Mouse (Mus musculus): ENCODE data around the gene Gpr152.

The Gpr152 gene

GRCm38 (mm10) chr19:4112063-4112960 is 27.3 kb upstream of the Gpr152 start:
- no peak for DNase-seq (ENCODE audit: low read depth)

DNA sequence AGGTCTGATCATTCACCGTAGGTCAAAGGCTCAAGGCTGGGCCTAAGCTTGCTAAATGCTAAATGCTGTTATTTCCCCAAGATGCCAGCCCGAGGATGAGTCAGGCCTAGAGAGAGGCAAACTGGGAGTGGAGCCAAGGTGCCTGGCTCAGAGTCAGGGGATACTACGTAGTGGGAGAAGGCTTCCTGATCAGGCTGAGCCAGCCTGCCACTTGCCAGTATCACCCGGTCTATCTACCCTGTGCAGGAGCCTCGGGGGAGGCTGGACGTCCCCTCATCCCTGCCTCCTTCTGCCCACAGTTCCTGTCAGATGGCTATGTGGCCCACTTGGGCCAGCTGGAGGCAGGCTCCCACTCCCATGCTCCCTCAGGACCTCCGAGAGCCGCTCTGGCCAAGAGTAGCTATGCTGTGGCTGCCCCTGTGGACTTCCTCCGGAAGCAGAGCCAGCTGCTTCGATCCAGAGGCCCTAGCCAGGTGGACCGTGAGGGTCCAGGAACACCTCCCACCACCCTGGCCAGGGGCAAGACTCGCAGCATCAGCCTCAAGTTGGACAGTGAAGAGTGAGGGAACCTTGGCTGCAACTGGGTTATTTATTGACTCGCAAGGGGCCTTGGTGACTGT is 26.3 kb upstream of the Gpr152 start:
- no peak for DNase-seq (ENCODE audit: low read depth)

- DNase-seq (ENCODE audit: low read depth), result peak; percentile 77
Measured at GRCm38 (mm10) chr19:4113806-4114230, 25.8 kb upstream of the Gpr152 start.

GRCm38 (mm10) chr19:4114551-4114950 is 25.0 kb upstream of the Gpr152 start:
- peak; percentile 30 for DNase-seq (ENCODE audit: low read depth)

GRCm38 (mm10) chr19:4115144-4115543 is 24.4 kb upstream of the Gpr152 start:
- peak; percentile 21 for DNase-seq (ENCODE audit: low read depth)

GRCm38 (mm10) chr19:4115816-4116215 is 23.8 kb upstream of the Gpr152 start:
- peak; percentile 25 for DNase-seq (ENCODE audit: low read depth)

DNA sequence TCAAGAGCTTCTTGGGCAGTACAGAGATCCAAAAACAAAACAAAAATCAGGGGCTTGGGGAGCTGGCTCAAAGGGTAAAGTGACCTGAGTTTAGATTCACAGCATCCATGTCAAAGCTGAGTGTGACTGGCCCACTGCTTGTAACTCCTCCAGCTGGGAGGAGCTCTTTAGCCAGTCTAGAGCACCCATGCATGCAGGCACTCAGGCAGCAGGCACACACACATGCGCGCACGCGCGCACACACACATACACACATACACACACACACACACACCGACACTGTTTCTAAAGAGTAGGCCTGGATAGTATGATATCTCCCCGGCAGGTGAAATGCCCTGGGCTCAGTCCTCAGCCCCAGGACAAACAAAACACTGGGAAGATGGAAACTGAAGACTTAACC is 22.6 kb upstream of the Gpr152 start:
- peak; percentile 61 for DNase-seq (ENCODE audit: low read depth)

DNA sequence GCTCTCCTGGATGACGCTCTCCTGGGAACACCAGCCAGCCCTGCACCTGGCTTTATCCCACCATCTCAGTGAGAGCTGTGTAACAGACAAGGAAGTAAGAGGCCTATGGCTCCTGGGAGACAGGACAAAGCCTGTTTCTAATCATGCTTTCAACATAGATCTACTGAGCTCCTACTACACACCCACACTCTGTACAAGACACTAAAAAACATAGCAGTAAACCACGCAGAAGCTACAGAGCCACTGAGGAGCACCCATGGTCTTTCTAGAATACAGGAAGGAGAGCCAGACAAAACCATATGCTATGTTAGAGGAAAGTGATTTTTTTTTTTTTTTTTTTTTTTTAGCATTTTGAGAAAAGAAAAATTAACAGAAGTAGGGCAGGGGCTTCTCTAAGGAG is 21.2 kb upstream of the Gpr152 start:
- peak; percentile 42 for DNase-seq (ENCODE audit: low read depth)

GRCm38 (mm10) chr19:4119716-4120487 is 19.7 kb upstream of the Gpr152 start:
- peak; percentile 93 for DNase-seq (ENCODE audit: low read depth)

GRCm38 (mm10) chr19:4120496-4120895 is 19.1 kb upstream of the Gpr152 start:
- DNase-seq (ENCODE audit: low read depth), result no peak

GRCm38 (mm10) chr19:4121097-4121805 is 18.3 kb upstream of the Gpr152 start:
- peak; percentile 100 for DNase-seq (ENCODE audit: low read depth)

GRCm38 (mm10) chr19:4121896-4122295 is 17.7 kb upstream of the Gpr152 start:
- DNase-seq (ENCODE audit: low read depth), result peak; percentile 47

- peak; percentile 40 for DNase-seq (ENCODE audit: low read depth)
Measured at GRCm38 (mm10) chr19:4122411-4123370, 16.9 kb upstream of the Gpr152 start.

DNA sequence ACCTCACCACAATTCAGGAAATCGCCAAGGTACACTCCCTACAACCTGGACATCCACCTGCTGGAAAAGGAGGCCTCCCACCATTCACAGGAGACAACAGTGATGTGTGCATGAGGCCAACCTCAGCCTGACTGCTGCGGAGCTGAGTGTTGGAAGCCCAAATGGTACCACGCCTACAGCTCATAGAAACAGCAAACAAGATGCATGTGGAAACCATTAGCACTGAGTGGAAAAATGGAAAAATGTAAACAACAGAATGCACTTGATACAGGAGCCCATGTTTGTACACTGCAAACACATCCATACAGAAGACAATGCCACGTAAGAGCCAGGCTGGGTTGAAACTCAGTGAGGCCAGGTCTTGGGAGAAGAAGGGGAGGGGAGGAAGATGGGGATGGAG is 15.2 kb upstream of the Gpr152 start:
- DNase-seq (ENCODE audit: low read depth), result no peak

- peak; percentile 64 for DNase-seq (ENCODE audit: low read depth)
Measured at GRCm38 (mm10) chr19:4125268-4125667, 14.3 kb upstream of the Gpr152 start.

GRCm38 (mm10) chr19:4125741-4126696 is 13.6 kb upstream of the Gpr152 start, which contains the start of gene Aip:
Gene Aip, minus strand, starts transcription at chr19:4125858.
- DNase-seq (ENCODE audit: low read depth), result peak; percentile 98

DNA sequence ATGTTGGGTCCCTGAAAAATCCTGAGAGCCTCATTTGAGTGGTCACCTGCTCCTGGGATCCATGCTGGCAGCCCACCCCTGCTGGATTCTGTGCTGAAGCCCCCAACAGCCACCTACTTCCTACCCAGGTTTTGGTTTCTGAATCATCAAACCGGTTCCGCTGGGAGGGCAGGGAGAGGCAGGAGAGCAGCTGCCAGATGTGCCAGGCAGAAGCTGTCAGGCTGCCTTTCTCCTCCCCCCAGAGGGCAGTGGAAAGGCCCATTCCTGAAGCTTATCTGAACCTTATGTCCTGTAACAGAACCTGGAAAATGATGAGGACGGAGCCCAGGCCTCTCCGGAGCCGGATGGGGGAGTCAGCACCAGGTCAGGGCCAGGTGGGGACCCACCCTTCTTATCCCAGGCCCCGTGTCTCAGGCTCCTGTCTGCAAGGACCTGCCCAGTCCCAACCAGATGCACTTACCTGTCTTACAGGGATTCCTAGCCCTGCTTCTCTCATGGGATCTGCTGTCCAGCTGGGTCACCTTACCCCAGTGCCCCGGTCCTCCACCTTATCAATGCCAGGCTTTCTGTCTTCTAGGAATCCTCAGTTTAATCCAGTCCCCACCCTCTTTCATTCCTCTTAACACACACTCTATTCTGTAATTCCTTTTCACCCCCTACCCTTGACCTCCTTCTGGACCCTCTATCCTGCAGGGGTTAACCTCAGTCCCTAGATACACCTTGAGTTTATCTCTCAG is 12.7 kb upstream of the Gpr152 start:
- DNase-seq (ENCODE audit: low read depth), result no peak

GRCm38 (mm10) chr19:4129462-4129861 is 10.1 kb upstream of the Gpr152 start:
- DNase-seq (ENCODE audit: low read depth), result no peak

DNA sequence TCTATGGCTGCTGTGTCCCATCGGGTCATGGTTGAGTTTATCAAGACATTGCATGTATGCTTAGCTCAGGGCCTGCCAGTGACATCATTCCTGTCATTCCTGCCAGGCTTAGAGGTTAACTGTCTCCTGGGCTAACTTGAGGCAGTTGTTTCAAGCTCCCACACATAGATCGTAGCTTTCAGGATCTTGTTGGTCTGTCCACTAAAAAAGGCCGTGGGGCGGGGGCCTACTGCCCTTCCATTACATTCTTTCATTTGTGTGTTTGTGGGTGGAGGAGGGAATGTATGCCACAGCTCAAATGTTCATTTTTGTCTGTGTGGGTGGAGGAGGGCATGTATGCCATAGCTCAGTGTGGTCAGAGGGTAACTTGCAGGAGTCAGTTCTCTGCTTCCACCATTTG is 9.5 kb upstream of the Gpr152 start:
- DNase-seq (ENCODE audit: low read depth), result no peak
